Mouse (Mus musculus) embryonic facial prominence, embryonic 11.5 days (tissue): ENCODE data around the gene Gpr3. TPM values are rescaled to one million over a fixed set of nuclear protein-coding genes. Genes with fewer than 3 reads are reported as not detected.

Experiments used
- ATAC-seq: fragments of 200-750 bp; cut with Nextera tagmentation; replicated peaks from 2 replicates; pipeline ENCODE4 v1.8.0; 2017; ENCODE audit warnings: low read depth; ENCODE audit not compliant: insufficient number of reproducible peaks, low FRiP score, low TSS enrichment
- DNase-seq: peaks from one replicate; pipeline ENCODE4 v3.0.0-alpha.2; 2015; ENCODE audit warnings: low spot score
- H3K27ac ChIP-seq: fragments of 300-500 bp; sonication (generic); replicated peaks from 2 replicates; pipeline ENCODE4 v1.5.1; 2014; ENCODE audit warnings: mild to moderate bottlenecking, low read depth, low read length, control low read depth
- H3K27me3 ChIP-seq: fragments of 300-500 bp; sonication (generic); 2 replicates; pipeline ENCODE4 v1.6.1; 2014; ENCODE audit warnings: mild to moderate bottlenecking, low read length, moderate library complexity, mixed read lengths; ENCODE audit not compliant: control insufficient read depth, insufficient read depth
- H3K36me3 ChIP-seq: fragments of 300-500 bp; sonication (generic); replicated peaks from 2 replicates; pipeline ENCODE4 v1.6.1; 2014; ENCODE audit warnings: low read depth, mild to moderate bottlenecking, low read length, moderate library complexity, mixed read lengths; ENCODE audit not compliant: control insufficient read depth, insufficient read depth
- H3K4me1 ChIP-seq: fragments of 300-500 bp; sonication (generic); 2 replicates; pipeline ENCODE4 v1.6.1; 2014; ENCODE audit warnings: low read length, mixed read lengths; ENCODE audit not compliant: control insufficient read depth, insufficient read depth
- H3K4me2 ChIP-seq: fragments of 300-500 bp; sonication (generic); 2 replicates; pipeline ENCODE4 v1.6.1; 2014; ENCODE audit warnings: low read depth, mild to moderate bottlenecking, control low read depth, low read length, moderate library complexity
- H3K4me3 ChIP-seq: fragments of 300-500 bp; sonication (generic); 2 replicates; pipeline ENCODE4 v1.5.1; 2014; ENCODE audit warnings: low read depth, low read length, control low read depth
- H3K9ac ChIP-seq: fragments of 300-500 bp; sonication (generic); replicated peaks from 2 replicates; pipeline ENCODE4 v1.6.1; 2014; ENCODE audit warnings: mild to moderate bottlenecking, control low read depth, low read length
- H3K9me3 ChIP-seq: fragments of 300-500 bp; sonication (generic); replicated peaks from 2 replicates; pipeline ENCODE4 v1.6.1; 2016; ENCODE audit warnings: mild to moderate bottlenecking, low read length, inconsistent platforms, mixed read lengths; ENCODE audit not compliant: control insufficient read depth
- WGBS: fragments of 180-500 bp; shearing (Covaris S2); extraction: QIAGEN DNeasy Blood & Tissue Kit; methylation state at CpG from one replicate; pipeline ENCODE4 v1.1.7; 2014; 5-methylcytosine and 5-hydroxymethylcytosine counted together
- polyA plus RNA-seq: library from polyadenylated mRNA; unstranded; fragments of >200 nt; fragmentation: Nextera tagmentation; extraction: Ambion mirVana; gene quantifications from 2 replicates; pipeline ENCODE4 v1.2.1, GENCODE M21; 2014

The Gpr3 gene
- 0.18 and 0.48 TPM in 2 replicates for polyA plus RNA-seq

GRCm38 (mm10) chr4:133211751-133212561 is at the start of gene Gpr3, which contains the start of gene Cd164l2:
Gene Gpr3 (minus strand): TSS chr4:133212536.
Gene Cd164l2 (plus strand): TSS chr4:133212131.
- peak; percentile 56 for ATAC-seq
- peak within 1 kb of the TSS; percentile 57 for H3K9ac ChIP-seq
- H3K27ac ChIP-seq: no peak within 1 kb of the TSS

GRCm38 (mm10) chr4:133261641-133262374 is 49.5 kb upstream of the Gpr3 start:
- DNase-seq: no peak

More at GRCm38 (mm10) chr4:133211751-133212561, at the start of gene Gpr3, which contains the start of gene Cd164l2:
- Histone ChIP-seq H3K27me3 (peaks cover 22% of the 10 kb centered on the region), H3K9me3 (no peaks in the 10 kb centered on the region), H3K4me1 (peaks cover 15% of the 10 kb centered on the region), H3K36me3 (no peaks in the 10 kb centered on the region), H3K4me3 (peak within 1 kb of the TSS; percentile 60), H3K4me2 (peak within 1 kb of the TSS; percentile 99)
- whole genome bisulfite sequencing: 2% methylated on average over 51 of the region's 52 CpGs
- no peak for DNase-seq

DNA sequence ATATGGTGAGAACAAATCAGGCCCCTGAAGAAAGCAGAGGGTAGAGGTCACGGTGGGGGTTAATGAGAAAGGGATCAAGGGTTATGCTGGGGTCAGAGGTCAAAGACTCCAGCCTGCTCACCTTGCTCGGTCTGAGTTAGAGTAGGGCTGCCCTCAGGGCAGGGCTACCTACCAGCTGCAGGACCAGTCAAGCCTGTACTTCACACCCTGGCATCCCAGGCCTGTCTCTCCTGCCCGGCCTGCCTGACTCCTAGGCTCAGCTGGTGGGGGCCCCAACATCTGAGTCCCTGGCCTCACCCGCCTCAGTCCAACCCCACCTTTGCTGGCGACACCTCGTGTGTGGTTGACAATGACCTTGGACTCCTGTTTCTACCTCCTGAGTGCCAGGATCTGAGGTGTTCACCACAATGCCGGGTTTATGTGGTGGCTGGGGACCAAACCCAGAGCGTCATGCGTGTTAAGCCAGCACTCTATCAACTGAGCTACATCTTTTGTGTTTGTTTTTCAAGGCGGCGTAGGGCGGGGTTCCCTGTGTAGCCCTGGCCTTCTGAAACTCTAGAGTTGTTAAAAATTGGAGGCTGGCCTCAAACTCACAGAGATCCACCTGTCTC is 45.6 kb upstream of the Gpr3 start:
- Histone ChIP-seq H3K36me3 (no peaks in the 10 kb centered on the region), H3K4me2 (no peak overlapping the region), H3K9ac (no peak overlapping the region), H3K9me3 (no peaks in the 10 kb centered on the region), H3K4me3 (no peak overlapping the region), H3K27me3 (peaks cover 10% of the 10 kb centered on the region), H3K4me1 (no peaks in the 10 kb centered on the region; the same call in 1 of the 2 replicates), H3K27ac (no peak overlapping the region)
- WGBS: 71% methylated on average over 12 of the region's 12 CpGs
- ATAC-seq: no peak; the same call in 1 of the 2 replicates
- no peak for DNase-seq

More at GRCm38 (mm10) chr4:133261641-133262374, 49.5 kb upstream of the Gpr3 start:
- H3K27ac ChIP-seq: no peak overlapping the region
- no peaks in the 10 kb centered on the region for H3K9me3 ChIP-seq
- H3K4me1 ChIP-seq: no peaks in the 10 kb centered on the region; the same call in 1 of the 2 replicates
- H3K36me3 ChIP-seq: peaks cover 14% of the 10 kb centered on the region
- WGBS: 41% methylated on average over 10 of the region's 10 CpGs
- no peak for ATAC-seq
- H3K4me3 ChIP-seq: no peak overlapping the region
- no peak overlapping the region for H3K4me2 ChIP-seq
- H3K27me3 ChIP-seq: peaks cover 3% of the 10 kb centered on the region; the same call in 1 of the 2 replicates
- H3K9ac ChIP-seq: no peak overlapping the region

GRCm38 (mm10) chr4:133257230-133257629 is 44.9 kb upstream of the Gpr3 start:
- Histone ChIP-seq H3K36me3 (no peaks in the 10 kb centered on the region), H3K4me1 (no peaks in the 10 kb centered on the region; the same call in 1 of the 2 replicates), H3K4me2 (no peak overlapping the region), H3K27me3 (peaks cover 14% of the 10 kb centered on the region), H3K9me3 (no peaks in the 10 kb centered on the region), H3K9ac (no peak overlapping the region), H3K27ac (no peak overlapping the region), H3K4me3 (no peak overlapping the region)
- DNase-seq (no peak), ATAC-seq (no peak)
- 31% methylated on average over 12 of the region's 12 CpGs for WGBS

DNA sequence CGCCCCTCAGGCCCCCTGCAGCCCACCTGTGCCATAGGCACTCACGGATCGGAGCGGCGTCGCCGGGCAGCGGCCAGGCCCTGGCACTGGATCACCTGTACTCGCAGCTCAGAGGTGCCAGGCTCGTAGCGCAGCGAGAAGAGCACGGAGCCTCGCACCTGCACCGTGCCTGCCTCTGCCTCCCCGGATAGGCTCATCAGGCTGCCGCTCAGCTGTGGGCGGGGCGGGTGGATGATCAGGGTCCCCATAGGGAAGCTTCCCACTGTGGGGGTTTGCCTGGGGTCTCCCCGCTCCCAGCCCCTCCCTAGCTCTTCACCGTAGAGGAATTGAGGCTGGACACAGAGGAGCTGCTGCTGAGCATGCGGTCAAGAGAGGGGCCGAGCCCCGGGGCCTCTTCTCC is 44.5 kb upstream of the Gpr3 start:
- peaks cover 19% of the 10 kb centered on the region for H3K27me3 ChIP-seq
- no peak overlapping the region for H3K27ac ChIP-seq
- no peak for DNase-seq
- WGBS: 17% methylated on average over 24 of the region's 24 CpGs
- no peak overlapping the region for H3K9ac ChIP-seq
- no peak overlapping the region for H3K4me2 ChIP-seq
- H3K4me3 ChIP-seq: no peak overlapping the region
- H3K4me1 ChIP-seq: no peaks in the 10 kb centered on the region; the same call in 1 of the 2 replicates
- H3K9me3 ChIP-seq: no peaks in the 10 kb centered on the region
- H3K36me3 ChIP-seq: no peaks in the 10 kb centered on the region
- no peak for ATAC-seq

- Histone ChIP-seq H3K9ac (no peak overlapping the region), H3K36me3 (no peaks in the 10 kb centered on the region), H3K27ac (no peak overlapping the region), H3K27me3 (peaks cover 31% of the 10 kb centered on the region), H3K9me3 (no peaks in the 10 kb centered on the region), H3K4me1 (no peaks in the 10 kb centered on the region; the same call in 1 of the 2 replicates), H3K4me3 (no peak overlapping the region), H3K4me2 (no peak overlapping the region)
- 61% methylated on average over 6 of the region's 6 CpGs for WGBS
- DNase-seq: no peak
- no peak for ATAC-seq
Measured at GRCm38 (mm10) chr4:133255392-133255791, 43.1 kb upstream of the Gpr3 start.

DNA sequence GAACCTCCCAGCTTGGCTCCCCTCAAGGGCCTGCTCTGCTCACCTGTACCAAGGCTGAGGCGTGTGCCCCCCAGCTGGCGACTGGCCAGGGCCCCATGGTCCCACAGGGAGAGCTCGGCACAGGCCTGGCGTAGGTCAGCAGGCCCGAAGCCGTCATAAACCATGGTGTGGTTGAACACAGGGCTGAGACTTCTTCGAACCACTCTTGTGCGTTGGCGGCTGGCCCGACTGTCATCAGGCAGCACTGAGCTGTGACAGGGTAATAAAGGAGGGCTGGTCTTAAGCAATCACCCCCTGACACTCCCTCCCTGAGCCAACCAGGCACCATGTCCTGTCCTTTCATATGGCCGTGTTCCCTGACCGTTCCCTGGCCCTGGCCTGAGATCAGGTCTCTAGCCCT is 41.1 kb upstream of the Gpr3 start:
- no peak for DNase-seq
- ATAC-seq: no peak
- no peak overlapping the region for H3K9ac ChIP-seq
- H3K27me3 ChIP-seq: peaks cover 37% of the 10 kb centered on the region
- H3K36me3 ChIP-seq: no peaks in the 10 kb centered on the region
- H3K27ac ChIP-seq: no peak overlapping the region
- no peaks in the 10 kb centered on the region; the same call in 1 of the 2 replicates for H3K4me1 ChIP-seq
- H3K9me3 ChIP-seq: no peaks in the 10 kb centered on the region
- H3K4me2 ChIP-seq: no peak overlapping the region
- WGBS: 90% methylated on average over 12 of the region's 12 CpGs
- H3K4me3 ChIP-seq: no peak overlapping the region
